Mouse (Mus musculus): Measurements from ENCODE around the gene Tanc2. TPM values are rescaled to one million over a fixed set of nuclear protein-coding genes. Genes with fewer than 3 reads are reported as not detected.

The Tanc2 gene
- total RNA-seq, 2 experiments from 2014 or later: 10.6 to 11.4 TPM

DNA sequence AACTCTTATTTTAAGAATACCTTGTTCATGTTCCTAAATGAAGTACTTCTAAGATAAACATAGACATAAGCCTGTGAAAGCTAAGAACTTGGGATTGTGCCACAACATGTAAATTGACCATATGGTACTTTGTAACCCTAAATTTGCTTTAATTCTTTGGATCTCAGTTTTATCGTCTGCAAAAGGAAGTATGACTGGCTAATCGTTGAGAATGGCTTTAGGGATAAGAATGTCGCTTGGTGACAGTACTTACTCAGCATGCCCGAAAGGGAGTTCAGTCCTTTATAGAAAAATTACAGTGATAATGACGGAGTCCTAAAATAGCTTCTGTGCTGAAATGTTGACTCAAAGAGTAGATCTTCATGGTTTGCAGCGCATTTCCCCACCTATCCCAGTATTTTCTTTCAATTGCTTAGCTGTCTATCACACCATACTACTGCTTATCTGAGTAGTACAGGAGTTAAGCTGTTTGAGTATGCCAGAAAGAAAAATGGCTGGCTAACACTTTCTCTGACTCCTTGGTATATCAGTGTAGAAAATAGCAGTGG lies 246.6 kb downstream of the Tanc2 start:
- DNase-seq: no peak

- no peak for DNase-seq
Measured at GRCm38 (mm10) chr11:105837962-105838361, 248.2 kb downstream of the Tanc2 start.

- DNase-seq: no peak
Measured at GRCm38 (mm10) chr11:105845901-105846300, 256.1 kb downstream of the Tanc2 start.

GRCm38 (mm10) chr11:105855504-105855903 lies 265.7 kb downstream of the Tanc2 start:
- DNase-seq: no peak

- DNase-seq: no peak
Measured at GRCm38 (mm10) chr11:105858063-105858462, 268.3 kb downstream of the Tanc2 start.

DNA sequence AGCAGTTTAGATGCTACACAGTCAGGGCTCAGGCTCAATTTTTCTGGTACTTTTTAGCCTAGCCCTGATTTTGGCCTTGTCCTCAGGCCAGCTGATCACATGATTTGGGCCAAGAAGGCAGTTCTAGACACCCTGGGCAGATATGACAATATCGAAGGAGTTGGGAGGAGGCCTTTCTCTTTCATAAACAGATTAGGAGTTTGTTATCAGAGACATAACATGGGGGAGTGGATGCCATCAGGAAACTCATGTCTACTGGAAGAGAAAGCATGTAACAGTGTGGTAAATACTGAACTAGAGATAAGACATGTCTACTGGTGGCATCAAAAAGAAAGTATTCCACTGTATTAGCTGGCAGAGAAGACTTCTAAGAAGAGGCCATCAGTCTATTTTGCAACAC lies 295.8 kb downstream of the Tanc2 start:
- no peak for DNase-seq

GRCm38 (mm10) chr11:105887281-105887680 lies 297.5 kb downstream of the Tanc2 start:
- DNase-seq: no peak

DNA sequence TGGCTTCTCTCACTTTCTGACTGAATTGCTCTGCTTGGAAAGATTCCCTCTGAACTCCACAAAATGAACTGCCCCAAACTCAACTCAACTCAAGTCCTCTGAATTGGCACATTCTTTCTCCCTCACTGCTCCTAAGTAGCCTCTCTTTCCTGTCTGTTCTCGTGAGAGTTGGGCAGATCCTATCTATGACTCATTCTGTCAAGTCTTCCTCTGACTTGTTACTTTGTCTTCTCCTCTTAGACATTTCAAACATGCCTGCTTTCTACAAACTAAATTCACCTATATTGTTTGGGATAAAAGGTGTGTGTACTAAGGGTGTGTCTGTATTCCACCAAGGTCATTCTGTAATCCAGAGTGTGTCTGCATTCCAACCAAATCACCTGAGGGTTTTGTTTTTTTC lies 309.4 kb downstream of the Tanc2 start:
- DNase-seq: no peak

GRCm38 (mm10) chr11:105901501-105901900 lies 311.7 kb downstream of the Tanc2 start:
- DNase-seq: no peak

- DNase-seq: no peak
Measured at GRCm38 (mm10) chr11:105902956-105903355, 313.2 kb downstream of the Tanc2 start.

DNA sequence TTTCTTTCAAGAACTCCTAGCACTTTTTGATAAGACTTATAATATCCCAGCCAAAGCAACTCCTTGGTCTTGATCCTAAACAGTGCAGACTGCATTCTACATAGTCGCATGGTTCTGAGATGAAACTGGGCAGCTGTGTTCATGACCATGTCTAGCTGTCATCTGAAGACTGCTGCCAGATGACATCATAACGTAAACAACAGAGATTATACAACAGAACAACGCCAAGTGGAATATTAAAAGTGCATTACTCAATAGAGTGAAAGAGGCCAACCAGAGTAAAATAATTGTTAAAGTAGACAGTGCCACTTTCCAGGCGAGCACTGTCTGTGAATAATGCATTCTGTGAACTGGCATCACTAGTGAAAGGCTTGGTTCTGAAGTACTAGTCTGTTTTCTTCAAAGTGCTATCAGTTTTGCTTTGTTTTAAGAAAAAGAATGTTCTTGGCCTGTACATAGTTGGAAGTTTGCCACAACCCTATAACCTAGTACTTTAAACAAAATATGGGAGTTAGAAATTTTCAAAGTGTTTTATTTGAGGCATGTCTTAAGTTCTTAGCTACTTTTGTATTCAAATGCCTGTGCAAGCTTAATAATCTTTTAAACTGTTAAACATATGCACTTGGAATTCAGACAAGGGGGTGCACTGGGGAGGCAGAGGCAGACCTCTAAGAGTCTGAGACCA lies 315.9 kb downstream of the Tanc2 start:
- DNase-seq: no peak

DNA sequence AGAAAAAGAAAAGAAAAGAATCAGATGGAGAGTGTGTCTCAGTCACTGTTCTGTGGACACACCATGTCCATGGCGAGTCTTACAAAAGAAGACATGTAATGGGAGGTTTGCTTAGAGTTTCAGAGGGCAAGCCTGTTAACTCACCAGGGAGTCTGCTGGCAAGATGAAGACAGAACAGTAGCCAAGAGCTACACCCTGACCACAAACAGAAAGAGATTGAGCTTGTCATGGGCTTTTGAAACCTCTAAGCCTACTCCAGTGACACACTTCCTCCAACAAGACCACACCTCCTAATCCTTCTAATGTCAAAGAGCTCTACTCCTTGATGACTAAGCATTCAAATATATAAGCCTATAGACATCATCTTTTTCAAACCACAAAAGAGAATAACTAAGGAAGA lies 317.6 kb downstream of the Tanc2 start:
- no peak for DNase-seq

DNA sequence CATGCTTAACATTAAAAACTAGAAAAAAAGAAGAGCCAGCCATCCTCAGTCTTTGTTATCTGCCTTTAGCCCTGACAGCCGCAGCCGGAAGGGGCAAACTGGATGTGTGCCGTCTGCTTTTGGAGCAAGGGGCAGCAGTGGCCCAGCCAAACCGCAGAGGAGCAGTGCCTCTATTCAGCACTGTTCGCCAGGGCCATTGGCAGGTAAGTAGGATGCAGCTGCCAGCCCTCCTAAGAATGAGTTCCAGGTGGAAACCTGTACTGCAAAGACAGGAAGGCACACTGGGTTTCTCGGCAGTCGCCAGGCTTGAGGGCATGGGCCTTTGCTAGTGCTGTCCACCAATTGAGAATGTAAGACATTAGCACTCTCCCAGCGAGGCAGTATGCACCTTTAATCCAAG lies 319.1 kb downstream of the Tanc2 start:
- DNase-seq: no peak

GRCm38 (mm10) chr11:105909617-105910016 lies 319.8 kb downstream of the Tanc2 start:
- no peak for DNase-seq

DNA sequence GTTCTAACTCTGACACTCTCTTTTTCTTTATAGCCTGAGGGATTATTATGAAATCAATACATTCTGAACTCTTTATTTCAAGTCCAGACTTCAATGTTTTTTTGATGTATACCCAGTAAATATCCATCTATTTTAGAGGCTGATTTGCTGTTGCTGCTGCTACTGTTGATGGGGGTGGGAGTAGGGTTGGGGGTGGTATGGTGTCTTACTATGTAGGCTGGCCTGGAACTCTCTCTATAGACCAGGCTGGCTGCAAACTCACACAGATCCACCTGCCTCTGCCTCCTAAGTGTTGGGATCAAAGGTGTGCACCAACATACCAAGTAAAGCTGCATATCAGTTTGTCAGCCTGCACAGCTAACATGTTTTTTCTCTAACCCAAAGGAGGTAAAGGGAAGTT lies 321.4 kb downstream of the Tanc2 start:
- no peak for DNase-seq

DNA sequence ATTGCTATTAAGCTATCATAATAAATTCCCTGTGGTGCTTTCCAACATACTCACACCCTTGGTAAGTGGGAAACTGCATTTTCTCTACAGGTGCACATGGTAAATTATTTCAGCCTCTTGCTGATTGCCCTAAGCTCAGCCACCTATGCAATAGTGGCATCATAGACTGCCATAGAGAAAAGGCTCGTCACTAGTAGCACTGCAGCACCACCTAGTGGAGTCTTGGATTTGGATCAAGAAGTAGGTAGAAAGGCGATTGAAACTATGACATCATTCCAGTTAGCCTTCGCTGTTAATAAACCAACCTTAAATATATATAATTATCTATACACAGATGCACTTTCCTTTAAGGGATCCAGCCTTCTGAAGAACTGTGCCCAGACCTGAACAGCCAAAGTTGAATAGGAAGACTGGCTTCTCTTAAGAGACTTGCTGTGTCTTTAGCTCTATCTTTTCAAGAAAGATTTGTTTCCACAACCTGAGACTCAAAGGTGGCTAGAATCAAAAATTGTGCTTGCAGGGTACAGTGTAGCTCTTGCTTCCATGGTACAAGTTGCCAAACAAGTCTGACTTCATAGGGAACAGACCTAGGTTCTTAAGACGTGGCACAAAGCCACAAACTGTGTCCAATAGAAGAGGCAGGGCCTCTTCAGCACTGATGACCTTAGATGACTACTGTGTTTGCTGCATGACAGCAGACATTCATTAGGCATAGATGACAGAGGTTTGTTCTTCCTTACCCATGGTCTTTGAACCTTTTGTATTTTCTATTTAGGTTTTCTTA lies 322.0 kb downstream of the Tanc2 start:
- DNase-seq: no peak

DNA sequence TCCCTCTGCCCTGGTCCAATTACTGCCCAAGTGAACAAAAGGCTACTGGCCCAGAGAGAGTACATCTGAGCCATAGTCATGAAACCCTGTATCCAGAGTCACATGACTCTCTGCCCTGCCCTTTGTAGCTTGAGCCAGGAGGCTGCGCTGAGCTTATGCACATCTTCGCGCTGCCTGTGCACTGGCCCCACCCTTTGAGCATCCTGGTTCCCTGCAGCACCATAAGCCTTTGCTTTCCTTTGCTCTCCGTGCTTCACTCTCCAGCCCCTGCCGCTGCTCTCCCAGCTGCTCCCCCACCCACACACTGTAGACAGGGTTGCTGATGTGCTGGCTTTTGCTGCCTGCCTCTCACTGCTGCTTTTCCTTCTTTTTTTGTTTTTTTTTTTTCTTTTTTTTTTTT lies 323.8 kb downstream of the Tanc2 start:
- DNase-seq: no peak

- DNase-seq: no peak
Measured at GRCm38 (mm10) chr11:105920098-105920785, 330.5 kb downstream of the Tanc2 start.

GRCm38 (mm10) chr11:105920836-105921235 lies 331.1 kb downstream of the Tanc2 start:
- DNase-seq: no peak

DNA sequence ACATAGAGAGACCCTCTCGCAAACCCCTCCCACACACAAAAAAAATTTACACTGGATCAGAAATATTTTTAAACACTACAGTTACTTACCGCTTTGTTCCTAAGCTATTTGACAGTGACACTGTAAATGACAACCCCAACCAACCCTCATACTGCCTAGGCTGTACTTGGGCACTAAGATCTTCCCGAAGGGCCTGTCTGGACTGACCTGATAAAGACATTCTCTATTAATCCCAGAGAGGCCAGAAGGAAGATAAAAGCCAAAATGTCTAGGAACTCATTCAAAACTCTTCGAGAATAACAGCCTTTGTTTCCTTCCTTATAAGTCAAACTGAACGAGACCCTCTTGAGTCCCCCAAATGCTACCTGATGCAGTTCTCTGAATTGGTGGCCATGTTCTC lies 331.5 kb downstream of the Tanc2 start:
- DNase-seq: no peak

DNA sequence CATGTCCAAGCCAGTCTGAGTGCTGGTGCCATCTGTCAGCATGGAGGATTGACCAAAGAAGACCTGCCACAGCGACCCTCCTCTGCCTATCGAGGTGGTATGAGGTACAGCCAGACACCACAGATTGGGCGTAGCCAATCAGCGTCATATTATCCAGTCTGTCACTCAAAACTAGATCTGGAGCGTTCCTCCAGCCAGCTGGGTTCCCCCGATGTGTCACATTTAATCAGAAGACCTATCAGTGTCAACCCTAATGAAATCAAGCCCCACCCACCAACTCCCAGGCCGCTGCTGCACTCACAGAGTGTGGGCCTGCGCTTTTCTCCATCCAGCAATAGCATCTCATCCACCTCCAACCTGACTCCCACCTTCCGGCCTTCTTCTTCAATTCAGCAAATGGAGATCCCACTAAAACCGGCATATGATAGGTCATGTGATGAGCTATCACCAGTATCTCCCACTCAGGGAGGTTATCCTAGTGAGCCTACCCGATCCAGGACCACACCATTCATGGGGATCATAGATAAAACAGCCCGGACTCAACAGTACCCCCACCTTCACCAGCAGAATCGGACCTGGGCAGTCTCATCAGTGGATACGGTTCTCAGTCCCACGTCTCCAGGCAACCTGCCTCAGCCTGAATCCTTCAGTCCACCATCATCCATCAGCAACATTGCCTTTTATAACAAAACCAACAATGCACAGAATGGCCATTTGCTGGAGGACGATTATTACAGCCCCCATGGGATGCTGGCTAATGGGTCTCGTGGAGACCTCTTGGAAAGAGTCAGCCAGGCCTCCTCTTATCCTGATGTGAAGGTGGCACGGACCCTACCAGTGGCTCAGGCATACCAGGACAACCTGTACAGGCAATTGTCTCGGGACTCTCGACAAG lies 333.2 kb downstream of the Tanc2 start:
- no peak for DNase-seq
